Mouse (Mus musculus) megakaryocyte, embryonic 14.5 days (primary cell): Measurements from ENCODE around the gene Pim1. TPM values are rescaled to one million over a fixed set of nuclear protein-coding genes. Genes with fewer than 3 reads are reported as not detected.

Experiments used
- H3K27me3 ChIP-seq: replicated peaks from 2 replicates; pipeline ENCODE3; 2012; ENCODE audit warnings: inconsistent platforms
- H3K36me3 ChIP-seq: replicated peaks from 2 replicates; pipeline ENCODE3; 2012; ENCODE audit warnings: low read length, inconsistent platforms, mixed read lengths
- H3K4me1 ChIP-seq: 2 replicates; pipeline ENCODE4 v1.6.1; 2012; ENCODE audit warnings: inconsistent platforms
- H3K4me3 ChIP-seq: replicated peaks from 2 replicates; pipeline ENCODE3; 2012; ENCODE audit warnings: moderate library complexity, mild to moderate bottlenecking, inconsistent platforms
- H3K9me3 ChIP-seq: 2 replicates; pipeline ENCODE4 v1.6.1; 2012; ENCODE audit warnings: inconsistent platforms
- FLI1 ChIP-seq: IDR thresholded peaks from 2 replicates; pipeline ENCODE4 v1.6.1; 2012; ENCODE audit warnings: low read length, inconsistent platforms, mixed read lengths
- GATA1 ChIP-seq: IDR thresholded peaks from 3 replicates; pipeline ENCODE4 v1.6.1; 2012; ENCODE audit warnings: mixed read lengths, low read length, inconsistent platforms, borderline replicate concordance
- polyA plus RNA-seq: library from polyadenylated mRNA; stranded (reverse); fragments of >175 nt; gene quantifications from 2 replicates; pipeline ENCODE4 v1.2.3, GENCODE M21; 2012; ENCODE audit warnings: low replicate concordance; ENCODE audit not compliant: insufficient read depth

Pim1 gene
- polyA plus RNA-seq, 1 experiment, result 350 TPM

DNA sequence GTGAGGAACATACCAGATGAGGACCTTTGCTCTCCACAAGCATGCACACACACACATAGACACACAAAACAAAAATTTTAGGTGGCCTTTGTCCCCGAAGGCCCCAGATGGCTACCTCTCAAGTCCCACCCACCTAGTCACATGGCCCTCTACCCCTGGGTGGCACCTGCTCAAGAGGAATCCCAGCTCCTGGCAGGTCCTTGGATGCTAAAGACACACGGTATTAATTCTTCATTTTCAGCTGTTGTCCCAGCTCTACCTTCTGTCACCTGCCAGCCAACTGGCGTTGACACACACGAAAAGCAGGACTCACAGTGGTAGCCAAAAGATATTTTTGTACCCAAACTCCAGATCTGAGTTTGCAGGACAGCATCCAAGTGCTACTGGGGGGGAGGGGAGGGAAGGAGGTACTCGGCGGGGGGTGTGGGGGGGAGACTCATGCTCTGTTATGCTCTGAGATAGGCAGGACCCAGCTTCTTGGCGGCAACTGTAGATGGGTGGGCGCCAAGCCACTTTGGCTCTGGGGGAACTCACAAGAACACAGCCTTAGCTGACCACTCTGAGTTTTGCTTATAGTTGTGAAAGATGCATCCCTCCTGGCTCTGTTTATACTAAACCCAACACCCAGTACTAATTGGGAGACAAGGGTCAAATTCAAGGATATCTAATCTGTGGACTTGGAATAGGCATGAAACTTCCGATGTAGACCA, 35.0 kb upstream of the Pim1 start:
- Histone ChIP-seq H3K4me1 (peaks cover 62% of the 10 kb centered on the region), H3K4me3 (no peak overlapping the region), H3K9me3 (peaks cover 13% of the 10 kb centered on the region; the same call in 1 of the 2 replicates), H3K36me3 (peaks cover 5% of the 10 kb centered on the region), H3K27me3 (peaks cover 20% of the 10 kb centered on the region)
- TF ChIP-seq FLI1 (no peak), GATA1 (no peak)

DNA sequence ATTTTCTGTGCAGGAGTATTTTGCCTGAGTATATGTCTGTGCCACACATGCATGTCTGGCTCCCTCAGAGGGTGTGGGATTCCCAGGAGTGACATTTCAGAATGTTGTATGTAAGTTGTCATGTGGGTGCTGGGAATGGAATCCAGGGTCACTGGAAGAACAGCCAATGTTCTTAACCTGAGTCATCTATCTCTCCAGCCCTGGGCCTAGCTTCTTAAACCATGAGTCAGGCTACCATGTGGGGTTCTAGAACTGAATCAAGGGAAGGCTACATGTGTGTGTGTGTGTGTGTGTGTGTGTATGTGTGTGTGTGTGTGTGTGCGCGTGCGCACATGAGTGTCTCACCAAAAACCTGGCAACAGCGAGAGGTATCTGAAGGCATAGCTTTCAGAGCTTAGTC, 34.1 kb upstream of the Pim1 start:
- H3K4me1 ChIP-seq, result peaks cover 54% of the 10 kb centered on the region
- H3K36me3 ChIP-seq, result peaks cover 5% of the 10 kb centered on the region
- no peak overlapping the region for H3K4me3 ChIP-seq
- TF ChIP-seq FLI1 (no peak), GATA1 (no peak)
- peaks cover 13% of the 10 kb centered on the region; the same call in 1 of the 2 replicates for H3K9me3 ChIP-seq
- peaks cover 20% of the 10 kb centered on the region for H3K27me3 ChIP-seq

DNA sequence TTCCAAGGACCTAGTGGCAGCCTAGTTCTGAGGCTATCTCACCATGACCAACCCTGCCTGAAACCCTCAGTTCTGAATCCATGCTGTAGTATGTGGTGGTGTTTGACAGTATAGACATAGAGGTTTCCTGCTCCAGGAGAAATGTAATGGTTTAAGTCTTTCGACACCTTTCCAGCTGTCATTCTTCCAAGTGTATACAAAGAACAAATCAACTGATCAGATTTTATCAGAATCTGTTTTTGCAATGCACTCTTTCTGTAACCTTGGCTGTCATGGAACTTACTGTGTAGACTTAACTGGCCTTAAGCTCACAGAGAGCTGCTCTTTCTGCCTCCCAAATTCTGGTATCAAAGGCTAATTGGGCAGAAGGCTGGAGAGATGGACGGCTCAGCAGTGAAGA, 33.6 kb upstream of the Pim1 start:
- H3K36me3 ChIP-seq, result peaks cover 1% of the 10 kb centered on the region
- H3K27me3 ChIP-seq, result peaks cover 22% of the 10 kb centered on the region
- no peak overlapping the region for H3K4me3 ChIP-seq
- peaks cover 10% of the 10 kb centered on the region; the same call in 1 of the 2 replicates for H3K9me3 ChIP-seq
- peaks cover 54% of the 10 kb centered on the region for H3K4me1 ChIP-seq
- TF ChIP-seq GATA1, result no peak
- TF ChIP-seq FLI1, result no peak

DNA sequence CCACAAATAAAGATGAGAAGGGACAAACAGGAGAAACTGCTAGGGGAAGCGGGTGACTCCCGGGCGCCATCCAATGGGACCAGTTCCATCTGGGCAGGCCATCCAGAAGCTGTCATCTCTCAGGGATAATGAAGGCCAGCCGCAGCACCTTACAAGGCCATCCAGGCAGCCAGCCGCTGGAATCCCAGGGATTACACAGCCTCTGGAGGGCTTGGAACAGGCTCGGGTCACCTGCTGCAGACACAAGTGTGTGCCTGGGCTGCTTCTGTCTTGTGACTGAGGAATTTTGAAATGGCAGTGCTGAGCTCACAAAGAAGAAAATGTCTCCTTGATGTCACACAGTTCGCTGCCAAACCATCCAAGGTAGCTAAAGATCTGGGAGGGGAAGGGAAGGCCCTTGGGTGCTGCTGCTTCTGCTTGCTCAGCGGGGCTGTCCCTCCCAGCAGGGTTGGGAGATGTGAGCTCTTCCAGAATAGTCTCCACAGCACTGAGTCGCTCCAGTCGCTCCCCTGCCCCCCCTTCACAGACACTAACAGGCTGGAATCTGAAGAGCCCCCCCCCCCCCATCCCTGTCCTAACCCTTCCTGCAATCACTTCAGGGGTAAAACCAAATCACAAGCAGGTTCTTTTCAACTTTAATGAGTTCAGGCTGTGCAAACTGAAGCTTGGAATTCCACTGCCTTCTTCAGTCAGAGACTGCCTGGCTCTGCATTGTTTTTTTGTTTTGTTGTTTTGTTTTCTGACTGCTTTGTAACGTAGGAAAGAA, 32.6 kb upstream of the Pim1 start:
- H3K36me3 ChIP-seq, result no peaks in the 10 kb centered on the region
- TF ChIP-seq GATA1, result no peak
- TF ChIP-seq FLI1, result no peak
- peaks cover 54% of the 10 kb centered on the region for H3K4me1 ChIP-seq
- H3K9me3 ChIP-seq, result peaks cover 5% of the 10 kb centered on the region; the same call in 1 of the 2 replicates
- H3K27me3 ChIP-seq, result peaks cover 28% of the 10 kb centered on the region
- no peak overlapping the region for H3K4me3 ChIP-seq

DNA sequence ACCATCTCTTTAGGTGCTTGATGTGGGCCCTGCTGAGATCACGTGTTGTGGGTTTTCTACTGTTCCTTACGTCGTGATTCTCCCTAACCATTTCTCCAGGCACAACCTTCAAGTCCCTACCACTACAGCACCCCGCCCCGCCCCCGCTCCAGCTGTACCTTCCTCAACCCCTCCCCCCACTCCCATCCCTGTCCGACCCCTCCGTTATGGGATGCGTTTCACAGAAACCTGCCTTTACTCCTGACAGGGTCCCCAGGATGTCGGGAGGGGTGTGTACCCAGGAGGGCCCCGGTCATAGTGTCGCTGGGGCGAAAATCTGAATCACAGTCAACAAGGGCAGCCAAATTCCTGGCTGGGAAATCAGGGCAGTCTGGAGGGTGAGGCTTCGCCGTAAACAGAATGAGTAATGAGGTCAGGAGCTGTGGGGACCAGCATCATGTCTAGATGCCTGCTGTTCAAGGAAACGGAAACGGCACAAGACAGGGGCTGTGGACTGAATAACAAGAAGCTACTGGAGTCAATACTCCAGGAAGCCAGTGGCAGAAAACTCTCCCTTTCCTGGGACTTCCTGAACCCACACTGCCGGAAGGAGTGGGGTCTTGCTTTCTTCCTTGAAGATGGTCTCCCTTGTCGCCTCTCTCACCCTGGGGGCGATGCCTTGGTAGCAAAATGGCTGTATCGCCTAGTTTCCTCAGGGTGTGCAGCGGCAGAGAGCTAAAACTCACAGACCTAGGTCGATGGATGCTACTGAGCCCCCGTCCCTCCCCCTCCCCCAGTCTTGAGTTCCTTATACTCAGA, 31.0 kb upstream of the Pim1 start:
- Histone ChIP-seq H3K4me1 (peaks cover 61% of the 10 kb centered on the region), H3K9me3 (no peaks in the 10 kb centered on the region), H3K36me3 (no peaks in the 10 kb centered on the region), H3K4me3 (no peak overlapping the region), H3K27me3 (peaks cover 39% of the 10 kb centered on the region)
- TF ChIP-seq FLI1 (no peak), GATA1 (no peak)

DNA sequence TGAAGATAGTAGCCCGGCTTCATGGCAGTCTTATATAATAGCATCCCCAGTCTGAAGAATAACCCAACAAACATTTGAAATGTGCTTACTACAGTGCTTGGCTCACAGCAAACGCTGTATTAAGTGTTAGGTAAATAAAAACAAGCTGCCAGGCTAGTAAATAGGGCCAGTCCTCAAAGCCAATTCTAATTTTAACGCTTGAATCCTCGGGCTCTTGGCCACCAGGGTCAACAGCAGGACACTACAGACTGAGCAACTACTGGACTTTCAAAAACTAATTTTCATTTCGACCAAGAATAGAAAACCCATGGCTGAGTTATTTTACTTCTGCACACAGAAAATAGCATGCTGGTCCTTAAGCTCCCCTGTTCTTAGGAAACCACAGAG, 30.4 kb upstream of the Pim1 start:
- Histone ChIP-seq H3K4me3 (no peak overlapping the region), H3K9me3 (no peaks in the 10 kb centered on the region), H3K36me3 (no peaks in the 10 kb centered on the region), H3K4me1 (peaks cover 60% of the 10 kb centered on the region), H3K27me3 (peaks cover 44% of the 10 kb centered on the region)
- no peak for TF ChIP-seq GATA1
- TF ChIP-seq FLI1, result no peak

DNA sequence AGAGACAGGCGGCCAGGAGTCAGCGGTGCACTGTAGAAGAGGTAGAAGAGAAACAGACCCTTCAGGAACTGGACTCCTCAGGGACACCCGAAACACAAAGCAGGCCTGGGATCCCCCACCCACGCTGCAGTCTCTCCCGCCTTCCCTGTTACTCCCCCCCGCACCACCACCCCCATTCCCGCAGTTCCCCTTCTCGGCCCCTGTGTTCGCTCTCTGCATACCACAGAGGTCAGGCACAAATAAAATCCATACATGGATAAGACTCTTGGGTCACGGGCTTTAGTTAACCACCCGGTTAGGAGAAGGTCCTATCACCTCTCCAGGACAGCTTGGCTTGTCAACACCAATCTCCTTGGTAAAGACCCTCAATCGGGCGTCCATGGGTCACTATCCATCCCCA, 26.9 kb upstream of the Pim1 start:
- Histone ChIP-seq H3K4me3 (no peak overlapping the region), H3K27me3 (peaks cover 50% of the 10 kb centered on the region), H3K36me3 (no peaks in the 10 kb centered on the region), H3K4me1 (peaks cover 41% of the 10 kb centered on the region), H3K9me3 (no peaks in the 10 kb centered on the region)
- no peak for TF ChIP-seq GATA1
- no peak for TF ChIP-seq FLI1

DNA sequence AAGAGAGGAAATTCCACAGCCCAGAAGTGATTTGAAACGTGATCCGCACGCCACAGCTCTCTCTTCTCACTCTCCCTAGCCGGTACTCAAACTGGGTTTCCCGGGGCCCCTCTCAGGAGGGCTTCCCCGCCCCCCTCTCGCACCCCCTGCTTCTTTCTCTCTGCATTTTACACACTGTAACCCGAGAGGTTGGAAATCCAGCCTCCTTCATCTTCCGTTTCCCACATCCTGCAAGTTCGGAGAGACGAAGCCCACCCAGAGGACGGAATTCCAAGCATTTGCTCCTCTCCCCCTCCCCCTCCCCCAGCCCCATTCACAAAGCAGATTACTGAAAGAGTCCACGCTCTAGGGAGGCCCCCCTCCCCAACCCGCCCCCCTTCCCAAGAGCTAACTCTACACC, 26.5 kb upstream of the Pim1 start:
- H3K9me3 ChIP-seq, result no peaks in the 10 kb centered on the region
- TF ChIP-seq FLI1 (no peak), GATA1 (no peak)

DNA sequence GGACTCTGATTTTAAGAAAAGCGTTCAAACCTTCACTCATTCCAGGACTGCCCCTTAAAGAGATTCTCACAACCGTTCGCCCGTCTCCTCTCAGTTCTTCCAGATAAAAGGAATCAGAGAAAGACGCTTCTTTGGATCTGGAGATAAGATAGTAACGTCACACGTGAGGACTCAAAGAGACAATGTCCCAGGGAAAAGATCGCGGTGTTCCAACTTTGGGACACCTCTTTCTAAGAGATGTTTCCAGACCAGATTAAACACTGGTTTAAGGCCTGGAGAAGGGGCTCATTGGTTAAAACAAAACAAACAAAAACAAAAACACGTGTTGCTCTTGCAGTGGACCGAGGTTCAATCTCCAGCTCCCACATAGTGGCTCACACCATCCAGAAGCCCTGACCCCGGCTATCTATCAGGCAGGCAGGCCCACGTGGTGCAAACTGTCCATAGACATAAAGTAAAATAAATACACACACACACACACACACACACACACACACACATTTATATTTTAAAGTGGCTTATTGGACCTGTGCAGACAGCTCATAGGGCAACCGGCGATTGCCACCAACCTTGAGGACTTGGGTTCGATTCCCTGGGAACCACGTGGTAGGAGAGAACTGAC, 25.9 kb upstream of the Pim1 start:
- TF ChIP-seq GATA1 (no peak), FLI1 (no peak)
- Histone ChIP-seq H3K36me3 (no peaks in the 10 kb centered on the region), H3K27me3 (peaks cover 46% of the 10 kb centered on the region), H3K4me1 (peaks cover 33% of the 10 kb centered on the region), H3K4me3 (no peak overlapping the region), H3K9me3 (no peaks in the 10 kb centered on the region)

More for the DNA sequence above, 26.5 kb upstream of the Pim1 start:
- Histone ChIP-seq H3K36me3 (no peaks in the 10 kb centered on the region), H3K27me3 (peaks cover 49% of the 10 kb centered on the region), H3K4me1 (peaks cover 38% of the 10 kb centered on the region), H3K4me3 (no peak overlapping the region)
